Mouse (Mus musculus) neural tube, embryonic 15.5 days (tissue): ENCODE measurements around the gene Caln1. TPM values are rescaled to one million over a fixed set of nuclear protein-coding genes. Genes with fewer than 3 reads are reported as not detected.

Experiments used
- ATAC-seq: fragments of 200-750 bp; cut with Nextera tagmentation; 2 replicates; pipeline ENCODE4 v1.8.0; 2017; ENCODE audit warnings: mild to moderate bottlenecking, moderate TSS enrichment, moderate library complexity; ENCODE audit not compliant: low FRiP score
- H3K27ac ChIP-seq: fragments of 300-500 bp; sonication (generic); replicated peaks from 2 replicates; pipeline ENCODE4 v1.5.1; 2015; ENCODE audit warnings: mild to moderate bottlenecking, inconsistent platforms
- H3K27me3 ChIP-seq: fragments of 300-500 bp; sonication (generic); replicated peaks from 2 replicates; pipeline ENCODE4 v1.6.1; 2015; ENCODE audit warnings: inconsistent platforms
- H3K36me3 ChIP-seq: fragments of 300-500 bp; sonication (generic); 2 replicates; pipeline ENCODE4 v1.6.1; 2015; ENCODE audit warnings: inconsistent platforms
- H3K4me1 ChIP-seq: fragments of 300-500 bp; sonication (generic); 2 replicates; pipeline ENCODE4 v1.6.1; 2015; ENCODE audit warnings: inconsistent platforms
- H3K4me2 ChIP-seq: fragments of 300-500 bp; sonication (generic); 2 replicates; pipeline ENCODE4 v1.6.1; 2015; ENCODE audit warnings: inconsistent platforms, mild to moderate bottlenecking, moderate library complexity
- H3K4me3 ChIP-seq: fragments of 300-500 bp; sonication (generic); replicated peaks from 2 replicates; pipeline ENCODE4 v1.5.1; 2015; ENCODE audit warnings: mild to moderate bottlenecking, inconsistent platforms
- H3K9ac ChIP-seq: fragments of 300-500 bp; sonication (generic); replicated peaks from 2 replicates; pipeline ENCODE4 v1.6.1; 2015; ENCODE audit warnings: mild to moderate bottlenecking, inconsistent platforms
- H3K9me3 ChIP-seq: fragments of 300-500 bp; sonication (generic); replicated peaks from 2 replicates; pipeline ENCODE4 v1.6.1; 2016; ENCODE audit warnings: inconsistent platforms
- WGBS: fragments of 180-500 bp; shearing (Covaris S2); methylation state at CpG from one replicate; pipeline ENCODE4 v1.1.7; 2015; ENCODE audit warnings: mixed read lengths; 5-methylcytosine and 5-hydroxymethylcytosine counted together
- polyA plus RNA-seq: library from polyadenylated mRNA; unstranded; fragments of >200 nt; fragmentation: Nextera tagmentation; extraction: Ambion mirVana; gene quantifications from 2 replicates; pipeline ENCODE4 v1.2.1, GENCODE M21; 2015

Gene Caln1
- polyA plus RNA-seq, 1 experiment from 2014 or later = 51.0 TPM

DNA sequence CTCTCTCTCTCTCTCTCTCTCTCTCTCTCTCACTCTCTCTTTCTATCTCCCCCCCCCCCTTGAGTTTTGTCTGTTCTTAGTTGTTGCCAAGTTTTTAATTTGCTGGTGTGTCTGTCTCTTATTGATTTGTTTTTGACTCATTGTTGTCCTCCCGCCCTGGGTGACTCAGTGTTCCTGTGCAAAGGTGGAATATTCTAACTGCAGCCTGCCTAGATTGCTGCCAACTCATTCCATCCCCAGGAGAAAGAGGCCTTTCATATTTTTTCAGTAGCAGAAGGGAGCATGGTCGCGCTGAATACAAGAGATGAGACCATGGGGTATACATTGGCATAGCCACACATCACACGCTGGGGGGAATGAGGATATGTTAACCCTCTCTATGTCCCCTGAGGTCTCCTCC is 335.6 kb downstream of the Caln1 start:
- Histone ChIP-seq H3K9me3 (no peaks in the 10 kb centered on the region), H3K36me3 (no peaks in the 10 kb centered on the region), H3K4me1 (peaks cover 7% of the 10 kb centered on the region; the same call in 1 of the 2 replicates), H3K4me2 (no peak overlapping the region), H3K9ac (no peak overlapping the region), H3K4me3 (no peak overlapping the region), H3K27me3 (no peaks in the 10 kb centered on the region), H3K27ac (no peak overlapping the region)
- WGBS = 67% methylated on average over 4 of the region's 4 CpGs
- ATAC-seq = no peak

DNA sequence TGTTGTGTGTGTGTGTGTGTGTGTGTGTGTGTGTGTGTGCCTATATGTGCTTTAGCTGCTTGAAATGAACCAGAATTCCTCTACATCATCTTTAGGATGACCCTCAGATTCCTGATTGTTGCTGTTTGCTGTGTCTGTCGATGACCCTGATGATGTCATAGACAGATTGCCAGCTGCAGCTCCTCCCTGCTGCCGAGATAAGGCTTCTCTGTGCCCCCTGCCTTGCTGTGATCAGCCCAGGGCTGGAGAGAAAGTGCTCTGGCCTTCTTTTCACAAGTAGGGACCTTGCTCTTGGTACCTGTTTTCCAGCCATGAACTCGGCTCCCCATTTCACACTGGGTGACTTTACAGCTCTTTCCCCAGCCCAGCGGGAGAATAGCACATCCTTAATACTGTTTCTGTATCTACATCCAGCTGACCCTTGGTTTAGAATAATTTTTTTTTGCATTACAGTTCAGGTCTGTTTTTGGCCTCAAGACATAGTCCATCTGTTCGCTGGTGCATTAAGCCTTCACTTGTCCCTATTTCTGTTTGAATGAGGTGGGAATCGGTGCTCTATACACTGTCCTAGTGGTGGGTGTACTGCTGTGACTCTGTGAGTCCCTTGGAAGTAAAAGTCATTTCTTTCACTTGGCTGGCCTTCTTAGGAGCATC is 337.1 kb downstream of the Caln1 start:
- Histone ChIP-seq H3K27me3 (no peaks in the 10 kb centered on the region), H3K9ac (no peak overlapping the region), H3K4me3 (no peak overlapping the region), H3K36me3 (no peaks in the 10 kb centered on the region), H3K27ac (no peak overlapping the region), H3K4me2 (no peak overlapping the region), H3K4me1 (peaks cover 7% of the 10 kb centered on the region; the same call in 1 of the 2 replicates), H3K9me3 (no peaks in the 10 kb centered on the region)
- WGBS = 71% methylated on average over 6 of the region's 6 CpGs
- no peak for ATAC-seq

DNA sequence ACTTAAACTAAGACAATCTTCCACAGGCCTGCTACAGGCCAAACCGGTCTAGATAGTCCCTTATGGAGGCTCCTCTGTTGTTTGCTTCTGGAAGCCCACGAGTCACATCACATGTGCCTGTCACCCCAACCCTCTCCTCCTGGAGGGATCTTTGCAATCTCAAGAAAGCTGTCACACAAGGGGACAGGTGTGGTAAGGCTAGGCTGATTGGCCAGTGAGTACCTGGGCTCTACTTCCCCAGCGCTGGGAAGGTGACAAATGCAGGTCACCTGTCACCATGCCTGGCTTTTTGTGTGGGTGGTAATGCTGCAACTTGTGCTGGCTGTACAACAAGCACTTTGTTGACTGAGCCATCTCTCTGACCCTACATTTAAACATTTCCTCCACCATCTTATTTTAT is 338.5 kb downstream of the Caln1 start:
- 89% methylated on average over 3 of the region's 3 CpGs for WGBS
- no peak for ATAC-seq
- peaks cover 7% of the 10 kb centered on the region; the same call in 1 of the 2 replicates for H3K4me1 ChIP-seq
- no peak overlapping the region for H3K9ac ChIP-seq
- no peaks in the 10 kb centered on the region for H3K27me3 ChIP-seq
- no peak overlapping the region for H3K4me3 ChIP-seq
- no peaks in the 10 kb centered on the region for H3K9me3 ChIP-seq
- no peak overlapping the region for H3K4me2 ChIP-seq
- no peak overlapping the region for H3K27ac ChIP-seq
- H3K36me3 ChIP-seq = no peaks in the 10 kb centered on the region

DNA sequence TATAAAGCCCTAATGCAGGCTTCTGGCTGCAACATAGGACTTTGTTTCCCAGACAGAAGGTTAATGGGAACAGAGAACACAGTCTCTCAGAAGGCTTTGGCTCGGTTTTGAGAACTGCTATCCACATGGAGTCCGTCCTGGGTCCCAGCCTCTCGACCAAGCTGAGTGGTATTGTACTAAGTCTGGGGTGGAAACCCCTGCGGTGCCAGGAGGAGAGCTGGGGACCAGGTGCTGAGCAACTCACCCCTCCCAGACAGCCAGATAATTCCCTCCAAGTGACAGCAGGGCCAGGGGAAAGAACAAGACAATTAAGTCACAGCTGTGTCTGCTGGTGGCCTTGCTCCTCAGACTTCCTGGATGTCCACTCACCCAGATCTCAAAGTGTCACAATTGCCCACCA is 339.4 kb downstream of the Caln1 start:
- Histone ChIP-seq H3K36me3 (no peaks in the 10 kb centered on the region), H3K27ac (peak overlapping the region; percentile 45; the same call in 1 of the 2 replicates), H3K4me1 (peaks cover 7% of the 10 kb centered on the region; the same call in 1 of the 2 replicates), H3K4me3 (no peak overlapping the region), H3K9me3 (no peaks in the 10 kb centered on the region), H3K4me2 (no peak overlapping the region), H3K27me3 (no peaks in the 10 kb centered on the region), H3K9ac (no peak overlapping the region)
- ATAC-seq = no peak
- WGBS = 69% methylated on average over 4 of the region's 4 CpGs

DNA sequence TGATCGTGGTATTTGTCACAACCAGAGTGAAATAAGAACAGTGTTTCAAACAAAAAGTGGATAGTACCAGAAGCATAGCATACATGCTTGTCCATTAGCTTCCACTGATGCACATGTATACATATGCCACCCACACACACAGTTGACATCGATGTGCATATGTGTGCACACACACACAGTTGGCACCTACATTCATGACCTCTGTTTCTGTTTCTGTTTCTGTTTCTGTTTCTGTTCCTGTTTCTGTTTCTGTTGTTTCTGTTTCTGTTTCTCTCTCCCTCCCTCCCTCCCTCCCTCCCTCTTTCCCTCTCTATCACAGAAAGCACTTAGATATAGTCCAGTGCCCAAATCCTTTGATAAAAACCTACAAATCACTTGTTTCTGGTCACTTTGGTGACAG is 342.4 kb downstream of the Caln1 start:
- H3K4me3 ChIP-seq = no peak overlapping the region
- H3K4me2 ChIP-seq = no peak overlapping the region
- H3K9ac ChIP-seq = no peak overlapping the region
- H3K27me3 ChIP-seq = no peaks in the 10 kb centered on the region
- WGBS = 91% methylated on average over 2 of the region's 2 CpGs
- H3K27ac ChIP-seq = no peak overlapping the region
- no peaks in the 10 kb centered on the region for H3K9me3 ChIP-seq
- no peaks in the 10 kb centered on the region for H3K36me3 ChIP-seq
- peaks cover 7% of the 10 kb centered on the region; the same call in 1 of the 2 replicates for H3K4me1 ChIP-seq
- no peak for ATAC-seq

DNA sequence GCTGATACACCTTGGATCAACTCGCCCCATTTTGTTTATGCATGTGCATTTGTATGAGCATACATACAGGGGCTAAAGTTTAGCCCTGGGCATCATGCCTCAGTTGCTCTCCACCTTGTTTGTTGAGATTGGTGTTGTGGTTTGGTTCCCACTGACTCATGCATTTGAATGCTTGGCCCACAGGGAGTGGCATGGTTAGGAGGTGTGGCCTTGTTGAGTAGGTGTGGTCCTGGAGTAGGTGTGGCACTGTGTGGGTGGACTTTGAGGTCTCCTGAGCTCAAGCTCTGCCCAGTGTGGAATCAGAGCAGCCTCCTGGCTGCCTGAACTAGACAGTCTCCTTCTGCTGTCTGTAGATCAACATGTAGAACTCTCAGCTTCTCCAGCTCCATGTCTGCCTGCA is 343.0 kb downstream of the Caln1 start:
- ATAC-seq = no peak

DNA sequence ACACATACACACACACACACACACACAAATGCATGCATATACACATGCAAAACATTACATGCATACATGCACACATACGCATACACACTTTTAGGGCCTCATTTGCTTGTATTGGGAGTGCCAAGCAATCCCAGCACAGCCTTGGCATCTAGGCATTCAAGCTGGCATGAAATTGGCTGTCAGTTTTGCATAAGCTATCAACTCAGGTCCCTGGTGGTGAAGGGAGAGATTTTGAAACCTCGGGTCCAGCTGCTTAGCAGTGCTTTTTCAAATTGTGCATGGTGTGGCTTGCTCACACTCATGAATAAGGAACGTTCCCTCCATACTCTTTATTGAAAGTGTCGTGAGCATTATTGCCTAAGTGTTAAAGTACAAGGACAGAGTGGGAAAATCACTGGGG is 345.9 kb downstream of the Caln1 start:
- H3K27ac ChIP-seq = 0 out of 2 replicates have a peak overlapping the region, but pooled peaks have one; percentile 18
- no peaks in the 10 kb centered on the region for H3K27me3 ChIP-seq
- H3K9me3 ChIP-seq = no peaks in the 10 kb centered on the region
- WGBS = 54% methylated on average over 4 of the region's 4 CpGs
- no peak overlapping the region for H3K9ac ChIP-seq
- H3K4me3 ChIP-seq = no peak overlapping the region
- no peaks in the 10 kb centered on the region for H3K4me1 ChIP-seq
- no peak for ATAC-seq
- no peak overlapping the region for H3K4me2 ChIP-seq
- H3K36me3 ChIP-seq = no peaks in the 10 kb centered on the region

More for the DNA sequence above, 343.0 kb downstream of the Caln1 start:
- Histone ChIP-seq H3K4me2 (no peak overlapping the region), H3K36me3 (no peaks in the 10 kb centered on the region), H3K9me3 (no peaks in the 10 kb centered on the region), H3K4me1 (peaks cover 7% of the 10 kb centered on the region; the same call in 1 of the 2 replicates), H3K27ac (no peak overlapping the region), H3K27me3 (no peaks in the 10 kb centered on the region), H3K4me3 (no peak overlapping the region), H3K9ac (no peak overlapping the region)
- 67% methylated on average over 1 of the region's 1 CpGs for WGBS

DNA sequence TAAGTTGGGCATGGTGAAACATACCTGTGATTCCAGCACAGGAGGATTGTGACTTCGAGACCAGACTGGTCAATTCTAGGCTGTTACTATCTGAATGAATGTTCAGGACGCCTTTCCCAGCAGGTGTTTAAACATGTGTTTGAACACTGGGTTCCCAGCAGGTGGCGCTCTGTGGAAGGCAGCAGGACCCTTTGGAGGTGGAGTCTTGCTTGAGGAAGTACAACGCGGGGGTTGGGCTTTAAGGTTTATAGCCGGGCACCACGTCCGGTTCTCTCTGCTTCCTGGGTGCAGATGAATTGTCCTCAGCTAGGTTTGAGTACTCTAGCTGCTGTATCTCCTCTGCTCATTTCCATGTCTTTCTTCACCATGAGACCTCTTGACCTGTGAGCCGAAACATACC is 349.1 kb downstream of the Caln1 start:
- Histone ChIP-seq H3K4me1 (no peaks in the 10 kb centered on the region), H3K9ac (no peak overlapping the region), H3K27ac (no peak overlapping the region), H3K4me2 (no peak overlapping the region), H3K9me3 (no peaks in the 10 kb centered on the region), H3K4me3 (no peak overlapping the region), H3K27me3 (no peaks in the 10 kb centered on the region), H3K36me3 (no peaks in the 10 kb centered on the region)
- WGBS = 64% methylated on average over 9 of the region's 9 CpGs
- ATAC-seq = no peak

DNA sequence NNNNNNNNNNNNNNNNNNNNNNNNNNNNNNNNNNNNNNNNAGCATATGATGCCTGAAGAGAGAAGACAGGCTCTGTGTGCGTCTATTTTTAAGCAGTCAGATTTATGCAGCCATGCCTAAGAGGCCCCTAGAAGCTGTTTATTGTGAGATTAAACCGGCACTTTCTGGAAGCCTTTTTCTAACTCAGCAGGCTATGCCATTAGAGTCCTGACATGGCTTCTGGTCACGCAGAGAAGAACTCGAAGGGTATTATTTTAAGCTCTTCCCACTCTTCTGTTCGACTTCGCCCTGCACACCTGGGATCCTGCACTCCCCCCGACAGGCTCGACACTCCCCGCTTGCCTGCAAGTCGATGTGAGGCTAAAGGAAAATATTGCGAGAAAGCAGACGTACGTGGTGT is 372.9 kb downstream of the Caln1 start:
- H3K36me3 ChIP-seq = no peaks in the 10 kb centered on the region
- H3K27me3 ChIP-seq = no peaks in the 10 kb centered on the region
- H3K4me1 ChIP-seq = 0 out of 2 replicates have a peak, but pooled peaks cover 5% of the 10 kb centered on the region
- H3K27ac ChIP-seq = no peak overlapping the region
- H3K4me2 ChIP-seq = no peak overlapping the region
- no peaks in the 10 kb centered on the region for H3K9me3 ChIP-seq
- H3K4me3 ChIP-seq = no peak overlapping the region
- ATAC-seq = no peak
- 63% methylated on average over 13 of the region's 13 CpGs for WGBS
- H3K9ac ChIP-seq = no peak overlapping the region

DNA sequence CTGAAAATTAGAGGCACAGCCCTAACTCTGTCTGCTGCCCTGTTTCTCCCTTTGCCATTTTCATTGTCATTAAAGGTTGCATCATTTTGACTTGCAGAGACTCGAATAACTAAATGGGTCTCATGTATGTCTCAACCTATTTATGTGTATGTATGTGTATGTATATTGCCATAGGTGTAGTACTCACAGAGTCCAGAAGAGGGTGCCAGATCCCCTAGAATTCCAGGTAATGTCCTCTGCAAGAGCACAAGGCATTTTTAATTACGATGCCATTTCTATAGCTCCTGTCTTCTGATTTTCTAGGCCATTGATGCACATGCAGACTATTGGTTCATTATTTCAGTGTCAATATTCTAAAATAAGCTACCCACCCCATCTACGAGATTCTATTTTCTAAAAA is 388.3 kb downstream of the Caln1 start:
- H3K4me1 ChIP-seq = no peaks in the 10 kb centered on the region
- 91% methylated on average over 3 of the region's 3 CpGs for WGBS
- H3K27me3 ChIP-seq = no peaks in the 10 kb centered on the region
- H3K4me2 ChIP-seq = no peak overlapping the region
- H3K27ac ChIP-seq = no peak overlapping the region
- no peaks in the 10 kb centered on the region for H3K9me3 ChIP-seq
- no peaks in the 10 kb centered on the region for H3K36me3 ChIP-seq
- ATAC-seq = no peak
- H3K9ac ChIP-seq = no peak overlapping the region
- no peak overlapping the region for H3K4me3 ChIP-seq

DNA sequence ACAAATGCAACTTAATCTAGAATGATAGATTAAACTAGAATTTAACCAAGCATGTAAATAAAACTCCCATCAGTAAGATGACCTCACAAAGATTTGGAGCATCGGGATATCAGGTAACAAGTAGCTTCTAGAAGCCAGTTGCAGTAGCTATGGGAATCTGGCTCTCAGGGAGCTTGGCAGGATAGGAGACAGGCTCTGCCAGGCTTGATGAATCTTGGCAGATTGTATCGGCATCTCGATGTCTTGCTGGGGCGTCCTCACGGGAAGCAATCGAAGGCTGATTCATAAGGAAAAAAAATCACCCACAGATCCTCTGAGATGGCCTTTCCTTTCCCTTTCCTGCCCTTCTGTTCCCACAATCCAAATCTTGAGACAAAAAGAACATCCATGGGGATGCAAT is 396.5 kb downstream of the Caln1 start:
- no peak overlapping the region for H3K4me2 ChIP-seq
- no peak overlapping the region for H3K27ac ChIP-seq
- no peak overlapping the region for H3K4me3 ChIP-seq
- no peaks in the 10 kb centered on the region for H3K27me3 ChIP-seq
- H3K9ac ChIP-seq = no peak overlapping the region
- no peak for ATAC-seq
- no peaks in the 10 kb centered on the region for H3K9me3 ChIP-seq
- no peaks in the 10 kb centered on the region for H3K36me3 ChIP-seq
- WGBS = 93% methylated on average over 6 of the region's 6 CpGs
- H3K4me1 ChIP-seq = no peaks in the 10 kb centered on the region

DNA sequence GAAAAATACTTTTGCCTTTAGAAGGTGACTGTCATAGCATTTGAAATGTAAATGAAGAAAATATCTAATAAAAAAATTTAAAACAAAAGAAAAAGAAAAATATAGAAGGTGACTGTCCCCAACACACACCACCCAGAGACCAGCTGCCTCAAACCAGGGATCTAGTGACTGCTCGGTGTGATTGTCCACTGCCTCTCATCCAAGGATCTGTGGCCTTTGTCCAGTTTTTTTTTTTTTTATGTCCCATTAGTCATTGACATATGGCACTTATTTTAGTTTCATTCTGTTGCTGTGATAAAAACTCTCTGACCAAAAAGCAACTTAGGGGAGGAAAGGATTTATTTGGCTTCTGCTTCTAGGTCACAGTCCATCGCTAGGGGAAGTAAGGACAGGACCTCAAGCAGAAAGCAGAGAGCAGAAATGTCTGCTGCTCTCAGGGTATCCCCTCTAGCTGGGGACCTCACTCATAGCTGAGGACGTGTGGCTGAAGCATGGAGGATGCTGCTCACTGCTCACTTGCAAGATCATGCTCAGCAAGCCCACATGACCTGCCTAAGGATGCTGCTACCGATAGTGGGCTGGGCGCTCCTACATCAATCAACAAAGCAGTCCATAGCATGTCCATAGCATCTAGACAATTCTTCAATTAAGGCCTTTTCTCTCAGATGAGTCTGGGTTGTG is 401.9 kb downstream of the Caln1 start:
- WGBS = 85% methylated on average over 5 of the region's 5 CpGs
- H3K27me3 ChIP-seq = no peaks in the 10 kb centered on the region
- H3K9ac ChIP-seq = no peak overlapping the region
- no peak overlapping the region for H3K27ac ChIP-seq
- H3K9me3 ChIP-seq = no peaks in the 10 kb centered on the region
- H3K36me3 ChIP-seq = no peaks in the 10 kb centered on the region
- H3K4me3 ChIP-seq = no peak overlapping the region
- ATAC-seq = no peak
- H3K4me2 ChIP-seq = no peak overlapping the region
- H3K4me1 ChIP-seq = no peaks in the 10 kb centered on the region
